Mouse (Mus musculus): ENCODE results near the gene Dnah7b. TPM values are rescaled to one million over a fixed set of nuclear protein-coding genes. Genes with fewer than 3 reads are reported as not detected.

Dnah7b gene
- polyA plus RNA-seq, 1 experiment from 2014 or later: 1.4 TPM

Other genes with a start within 250 kb of the Dnah7b start
- gene Gm5269, start 176.0 kb upstream of the Dnah7b start, polyA plus RNA-seq (2015; fragmentation: Nextera tagmentation; extraction: Ambion mirVana): not detected in 2 replicates
- gene Slc40a1, start 139.8 kb upstream of the Dnah7b start, polyA plus RNA-seq (2015; fragmentation: Nextera tagmentation; extraction: Ambion mirVana): 111 and 113 TPM in 2 replicates